Mouse (Mus musculus): ENCODE data around the gene Crebbp.
"Not testable (repeated sequence)": the region's sequence is repeated elsewhere in the genome, so short reads cannot be mapped to it uniquely, and the experiment has no call there.

The Crebbp gene

GRCm38 (mm10) chr16:4213799-4214551 is at the start of gene Crebbp:
Gene Crebbp, minus strand, starts transcription at chr16:4213997.
- peak; percentile 79 for DNase-seq

GRCm38 (mm10) chr16:4263486-4263885 is 49.7 kb upstream of the Crebbp start:
- no peak for DNase-seq

DNA sequence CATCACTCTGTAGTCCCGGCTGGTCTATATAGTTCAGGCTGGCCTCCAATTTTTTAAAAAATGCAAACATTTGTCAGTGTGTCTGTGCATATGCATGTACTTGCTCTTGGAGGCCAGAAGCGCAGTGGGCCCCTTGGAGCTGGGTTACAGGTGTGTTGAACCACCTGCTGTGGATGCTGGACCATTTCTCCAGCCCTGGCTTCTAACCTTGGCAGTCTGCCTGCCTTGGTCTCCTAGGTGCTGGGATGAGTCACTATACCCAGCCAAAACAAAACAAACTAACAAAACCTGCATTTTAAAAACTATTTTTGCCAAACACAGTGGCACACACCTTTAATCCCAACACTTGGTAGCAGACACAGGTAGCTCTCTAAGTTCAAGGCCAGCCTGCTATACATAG is 43.7 kb upstream of the Crebbp start:
- DNase-seq = no peak

- DNase-seq = no peak
These were observed 35.0 kb upstream of the Crebbp start for GRCm38 (mm10) chr16:4248791-4249190.

DNA sequence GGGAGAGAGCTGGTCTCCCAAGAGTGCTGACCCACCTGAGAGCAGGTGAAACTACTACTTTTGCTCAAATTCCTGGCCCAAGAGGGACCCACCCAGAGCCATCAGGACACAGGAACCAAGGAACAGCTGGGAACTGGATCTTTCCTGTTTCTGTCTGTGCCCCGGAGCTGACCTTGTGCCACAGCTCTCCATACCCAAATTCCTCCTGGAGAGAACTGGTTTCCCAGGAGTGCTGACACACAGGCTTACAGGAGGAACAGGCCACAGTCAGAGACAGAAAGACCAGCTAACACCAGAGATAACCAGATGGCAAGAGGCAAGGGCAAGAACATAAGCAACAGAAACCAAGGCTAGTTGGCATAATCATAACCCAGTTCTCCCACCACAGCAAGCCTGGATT is 31.4 kb upstream of the Crebbp start:
- DNase-seq = not testable (repeated sequence)

DNA sequence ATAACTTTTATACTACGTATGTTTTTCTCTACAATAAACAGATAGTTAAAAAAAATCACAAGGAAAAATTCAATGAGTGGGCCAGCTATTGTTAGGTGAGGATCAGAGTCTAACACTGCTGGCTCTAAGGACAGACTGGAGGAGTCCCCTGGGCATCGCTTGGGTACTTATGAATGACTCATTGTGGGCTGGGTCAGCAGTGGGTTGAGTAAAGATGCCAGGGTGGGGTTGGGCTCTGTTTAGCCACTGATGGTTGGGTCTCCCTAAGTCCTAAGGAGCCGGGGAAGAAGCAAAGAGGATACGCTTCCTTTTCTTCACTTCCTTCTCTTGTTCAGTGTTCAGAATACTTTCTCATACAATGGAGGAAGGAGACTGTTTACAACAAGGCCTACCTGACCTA is 22.3 kb upstream of the Crebbp start:
- no peak for DNase-seq

DNA sequence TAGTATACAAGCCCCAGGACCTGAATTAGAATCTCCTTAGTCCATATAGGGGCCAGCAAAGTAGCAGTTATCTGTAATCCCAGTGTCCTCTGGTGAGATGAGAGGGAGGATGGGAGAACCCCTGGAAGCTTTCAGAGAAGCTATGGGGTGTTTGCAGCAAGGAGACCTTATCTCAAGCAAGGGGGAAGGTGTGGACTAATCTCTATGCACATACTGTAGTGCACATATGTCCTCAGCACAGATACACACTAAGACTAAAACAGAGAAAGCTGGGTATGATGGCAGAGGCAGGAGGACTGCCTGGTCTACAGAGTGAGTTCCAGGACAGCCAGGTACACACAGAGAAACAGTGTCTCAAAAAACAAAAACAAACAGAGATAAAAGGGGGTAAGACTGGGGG is 21.8 kb upstream of the Crebbp start:
- DNase-seq = no peak

GRCm38 (mm10) chr16:4225841-4226240 is 12.0 kb upstream of the Crebbp start:
- no peak for DNase-seq

DNA sequence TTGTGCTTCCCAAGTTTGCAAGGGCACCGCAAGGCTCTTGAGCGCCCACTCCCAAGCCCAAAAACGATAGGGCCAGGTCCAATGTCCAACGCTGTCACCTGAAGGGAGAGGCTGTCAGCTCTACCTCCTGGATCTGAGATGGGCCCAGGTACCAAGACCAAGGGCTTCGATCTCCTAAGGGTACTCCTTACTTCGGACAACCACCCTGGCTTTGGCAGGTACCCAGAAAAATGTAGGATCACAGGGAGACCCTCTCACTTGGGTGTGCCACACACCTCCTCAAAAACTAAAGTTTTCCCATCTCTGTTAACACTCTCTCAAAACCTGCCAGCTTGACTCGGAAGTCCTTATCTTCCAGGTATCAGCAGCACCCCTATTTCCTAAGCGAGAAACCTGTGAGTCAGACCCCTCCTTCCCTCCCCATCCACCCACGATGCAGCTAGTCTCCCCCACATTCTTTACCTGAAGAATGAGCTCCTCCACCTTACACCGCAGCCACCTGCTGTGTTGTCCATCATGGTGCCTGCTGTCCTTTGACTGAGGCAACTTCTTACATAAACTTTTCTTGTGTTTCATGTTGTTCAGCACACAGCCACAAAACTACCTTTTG is 939 bp upstream of the Crebbp start:
- no peak for DNase-seq

- peak; percentile 42 for DNase-seq
These were observed 616 bp downstream of the Crebbp start for GRCm38 (mm10) chr16:4212963-4213798.

DNA sequence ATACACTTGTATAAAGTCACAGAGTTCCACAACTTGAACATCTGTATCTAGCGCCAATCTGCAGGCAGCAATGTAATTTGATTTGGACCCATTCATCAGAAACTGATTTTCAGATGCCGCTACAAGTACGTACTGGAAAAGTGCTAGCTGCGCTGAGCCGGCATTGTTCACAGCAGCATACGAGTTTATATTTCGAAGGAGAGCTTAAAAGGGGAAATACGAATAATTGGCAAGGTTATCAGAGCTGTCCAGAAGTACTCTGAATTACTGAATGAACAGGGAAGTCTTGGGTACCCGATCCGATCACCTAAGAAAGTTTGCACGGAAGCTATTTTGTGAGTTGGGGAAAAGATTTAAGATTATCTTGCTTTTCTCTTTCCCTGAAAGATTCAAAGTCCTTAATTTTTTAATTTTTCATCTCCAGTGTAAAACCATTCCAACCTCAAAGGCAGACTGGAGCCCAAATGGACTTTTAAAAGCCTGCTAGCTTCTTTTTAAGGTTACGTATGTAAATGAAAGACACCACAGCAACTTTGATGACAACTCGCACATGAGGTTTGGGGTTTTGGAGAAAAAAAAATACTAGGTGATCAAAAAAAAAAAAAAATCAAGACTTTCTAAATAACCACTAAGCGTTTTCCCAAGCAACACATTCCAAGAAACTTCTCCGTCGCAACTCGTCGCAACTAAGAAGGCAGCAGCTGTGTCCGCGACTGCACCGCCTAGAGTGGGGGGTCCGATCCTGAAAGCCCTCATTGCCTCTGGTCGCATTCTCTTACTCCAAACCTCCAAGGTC is 1.4 kb downstream of the Crebbp start:
- DNase-seq = no peak

DNA sequence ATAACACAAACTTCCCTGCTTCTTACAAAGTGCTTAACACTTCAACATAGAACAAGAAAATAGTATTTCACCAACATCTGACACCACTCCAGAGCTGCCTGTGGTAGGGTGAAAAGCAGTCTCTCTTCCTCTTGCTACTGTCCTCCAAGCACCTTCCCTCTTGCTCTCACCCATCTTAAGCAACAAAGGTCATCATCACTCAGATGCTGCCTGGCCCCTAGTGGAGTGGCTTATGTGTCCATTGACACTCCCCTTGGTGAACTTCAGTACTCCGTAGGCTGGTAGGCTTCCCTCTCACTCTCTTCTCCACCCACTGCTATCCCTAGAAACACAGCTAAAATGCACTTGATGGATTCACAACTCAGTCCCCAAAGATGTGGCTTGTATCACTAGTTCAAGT is 3.5 kb downstream of the Crebbp start:
- peak; percentile 6 for DNase-seq

GRCm38 (mm10) chr16:4203592-4203991 is 10.2 kb downstream of the Crebbp start:
- DNase-seq = no peak

GRCm38 (mm10) chr16:4199995-4200394 is 13.8 kb downstream of the Crebbp start:
- no peak for DNase-seq

- DNase-seq = no peak
These were observed 14.2 kb downstream of the Crebbp start for GRCm38 (mm10) chr16:4199566-4199965.

DNA sequence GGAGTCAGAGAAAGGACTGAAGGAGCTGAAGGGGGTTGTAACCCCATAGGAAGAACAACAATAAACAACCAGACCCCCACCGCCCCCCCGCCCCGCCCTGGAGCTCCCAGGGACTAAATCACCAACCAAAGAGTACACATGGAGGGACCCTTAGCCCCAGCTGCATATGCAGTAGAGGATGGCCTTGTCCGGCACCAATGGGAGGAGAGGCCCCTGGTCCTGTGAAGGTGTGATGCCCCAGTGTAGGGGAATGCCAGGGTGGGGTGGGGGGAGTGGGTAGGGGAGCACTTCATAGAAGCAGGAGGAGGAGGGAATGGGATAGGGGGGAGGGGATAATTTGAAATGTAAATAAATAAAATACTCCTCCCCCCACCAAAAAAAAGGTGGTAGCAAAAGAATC is 15.8 kb downstream of the Crebbp start:
- DNase-seq = no peak

DNA sequence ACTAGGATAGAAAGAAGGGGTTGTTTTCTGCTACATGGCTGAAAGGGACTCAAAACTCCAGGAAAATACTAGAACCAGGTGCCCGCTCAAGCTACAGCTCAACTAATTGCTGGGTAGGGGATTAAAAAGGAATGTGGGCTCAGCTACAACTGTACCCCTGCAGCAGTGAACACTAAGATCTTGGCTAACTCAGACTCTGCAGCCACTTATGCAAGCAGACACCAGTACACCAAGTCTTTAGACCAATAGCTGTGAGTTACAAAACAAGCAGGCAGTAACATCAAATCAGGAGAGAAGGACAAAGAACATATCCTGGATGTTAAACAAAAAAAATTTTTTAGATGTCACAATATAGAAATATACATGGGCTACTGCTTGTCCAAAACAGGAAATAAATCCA is 23.6 kb downstream of the Crebbp start:
- no peak for DNase-seq

DNA sequence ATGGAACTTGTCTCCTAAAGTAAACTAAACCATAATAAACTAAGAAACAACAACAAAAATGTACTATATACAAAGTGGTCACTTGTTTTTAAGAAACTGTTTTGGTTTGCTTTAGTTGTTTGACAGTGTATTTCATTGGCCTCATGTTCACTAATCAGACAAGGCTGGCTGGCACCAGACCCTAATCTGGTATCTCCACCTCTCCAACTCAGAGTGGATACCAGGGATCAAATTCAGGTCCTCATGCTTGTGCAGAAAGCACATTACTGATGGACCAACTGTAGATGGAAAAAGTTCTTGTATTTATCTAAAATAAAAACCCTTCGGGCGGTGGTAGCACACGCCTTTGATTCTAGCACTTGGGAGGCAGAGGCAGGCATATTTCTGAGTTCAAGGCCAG is 38.7 kb downstream of the Crebbp start:
- no peak for DNase-seq

- no peak for DNase-seq
These were observed 44.3 kb downstream of the Crebbp start for GRCm38 (mm10) chr16:4169530-4169929.

GRCm38 (mm10) chr16:4168476-4168875 is 45.3 kb downstream of the Crebbp start:
- DNase-seq = no peak

DNA sequence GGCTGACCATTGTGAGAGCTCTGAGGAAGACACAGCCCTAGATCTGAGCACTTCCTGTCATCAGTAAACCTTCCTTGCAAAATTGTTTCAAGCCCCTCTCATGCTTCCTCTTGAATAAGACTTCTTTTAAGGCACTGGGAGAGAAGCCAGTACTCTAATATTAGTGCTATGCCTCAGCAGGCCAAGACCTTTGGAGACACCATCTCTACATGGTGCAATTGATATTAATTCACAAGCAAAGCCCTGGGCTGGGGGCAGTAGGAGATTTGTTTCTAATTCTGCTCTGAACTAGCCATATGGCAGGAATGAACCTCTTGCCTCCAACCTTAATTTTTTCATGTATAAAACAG is 52.9 kb downstream of the Crebbp start:
- no peak for DNase-seq

DNA sequence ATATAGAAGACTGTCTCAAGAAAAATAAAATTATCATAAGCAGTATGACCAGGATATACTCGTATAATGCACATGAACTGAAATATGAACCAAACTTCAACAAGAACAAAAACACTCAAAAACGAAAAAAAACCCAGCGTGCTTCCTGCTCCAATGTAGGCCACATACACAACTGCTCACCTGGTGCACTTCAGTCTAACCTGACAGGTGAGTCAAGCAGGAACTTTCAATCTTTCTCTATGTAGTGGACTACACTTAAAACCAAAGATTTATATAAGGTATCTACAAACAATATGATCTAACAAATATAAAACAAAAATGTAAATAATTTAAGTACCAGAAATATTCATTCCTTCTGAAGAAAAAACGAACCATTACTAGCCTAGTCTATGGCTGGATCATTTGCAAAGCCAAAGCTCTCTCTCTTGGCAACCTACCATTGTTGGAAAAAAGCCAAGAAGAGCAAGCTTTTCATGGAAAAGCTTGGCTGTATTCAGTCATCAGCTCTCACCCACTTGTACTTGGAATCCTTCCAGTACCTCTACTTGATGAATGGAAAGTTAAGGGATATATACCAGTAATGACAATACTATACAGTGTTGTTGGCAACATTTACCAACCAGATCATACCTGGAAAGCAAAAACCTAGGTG is 53.4 kb downstream of the Crebbp start:
- DNase-seq = peak; percentile 23

DNA sequence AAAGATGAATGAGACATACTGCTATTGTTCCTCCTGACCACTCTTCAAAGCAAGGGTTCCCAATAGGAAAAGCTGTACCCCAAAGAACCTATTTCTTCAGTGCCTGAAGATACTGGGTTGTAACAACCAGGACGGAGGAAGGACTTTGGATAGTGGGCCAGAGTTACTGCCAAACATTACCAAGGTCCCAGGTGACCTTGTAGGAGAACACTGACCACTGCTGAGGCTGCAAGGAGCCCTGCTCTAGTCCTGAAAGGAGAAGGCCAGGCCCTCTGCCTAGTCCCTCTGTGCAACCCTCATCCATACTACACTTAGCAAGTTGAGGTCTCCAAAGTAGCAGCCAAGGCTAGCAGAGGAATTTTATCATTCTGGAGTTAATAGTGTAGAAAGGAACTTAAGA is 60.7 kb downstream of the Crebbp start:
- DNase-seq = peak; percentile 15

Measured in kidney, adult 11 months (tissue).